Mouse (Mus musculus) mouse trophoblast stem cell (cell line): ENCODE data around the gene Ppil1.

Experiments used
- in situ Hi-C, 2 experiments: fragments of 300-500 bp; cut with MseI, MboI; formaldehyde crosslinking; loops; 2 replicates in 1 of 2; 3 replicates in 1 of 2; pipeline ENCODE4 v1.15.1; 2025

The Ppil1 gene

DNA sequence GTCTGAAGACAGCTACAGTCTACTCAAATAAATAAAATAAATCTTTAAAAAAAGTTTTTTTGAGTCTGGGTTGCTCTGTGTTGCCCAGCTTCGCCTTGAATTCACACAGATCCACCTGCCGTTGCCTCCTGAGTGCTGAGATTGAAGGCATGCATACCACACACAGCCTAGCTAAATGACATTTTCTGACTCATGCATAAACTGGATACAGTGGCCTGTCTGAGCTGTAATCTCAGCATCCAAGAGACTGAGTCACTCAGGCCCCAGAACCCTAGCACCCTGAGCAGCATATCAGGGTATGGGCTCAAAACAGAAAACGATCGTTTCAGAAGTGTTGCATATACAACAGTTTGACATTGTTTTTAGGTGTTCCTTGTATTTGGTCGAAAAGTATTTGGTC, 17.6 kb upstream of the Ppil1 start:
- in situ Hi-C loops = no loop called here

DNA sequence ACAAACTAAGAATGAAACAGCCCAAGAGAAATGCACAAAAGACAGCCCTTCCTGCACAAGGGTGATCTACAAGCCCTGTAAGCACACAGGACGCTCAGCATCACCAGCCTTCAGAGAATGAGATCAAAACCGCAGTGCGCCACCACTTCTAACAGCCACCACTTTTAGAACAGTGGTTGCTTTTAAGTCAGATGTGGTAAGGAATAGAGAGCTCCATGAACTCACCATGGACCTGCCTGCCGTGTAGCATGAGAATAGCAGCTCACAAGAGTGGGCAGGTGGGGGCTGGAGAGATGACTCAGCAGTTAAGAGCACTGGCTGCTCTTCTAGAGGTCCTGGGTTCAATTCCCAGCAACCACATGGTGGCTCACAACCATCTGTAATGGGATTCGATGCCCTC, 16.4 kb upstream of the Ppil1 start:
- in situ Hi-C loops = no loop called here

DNA sequence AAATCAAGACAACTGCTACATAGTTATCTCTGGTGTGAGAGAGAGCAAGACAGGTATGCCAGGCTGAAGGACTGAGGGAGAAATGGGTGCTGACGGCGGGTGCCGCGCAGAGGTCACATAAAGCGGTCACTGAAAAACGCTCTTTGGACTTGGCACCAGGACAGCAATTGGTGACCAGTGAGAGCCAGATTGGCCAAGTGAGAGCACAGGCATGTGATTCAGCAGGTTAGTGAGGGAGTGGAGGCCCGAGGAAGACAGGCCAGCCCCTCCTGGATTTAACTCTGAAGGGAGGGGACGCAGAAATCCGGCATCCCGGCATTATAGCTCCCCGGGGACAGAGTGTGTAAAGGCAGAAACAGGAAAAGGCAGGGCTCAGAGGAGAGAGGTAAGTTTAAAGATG, 9.9 kb upstream of the Ppil1 start:
- in situ Hi-C loops = loop anchor here (5.0 to 25.0 kb wide), 2 partner anchors 98 to 238 kb away; no protein-coding TSS in a partner anchor

DNA sequence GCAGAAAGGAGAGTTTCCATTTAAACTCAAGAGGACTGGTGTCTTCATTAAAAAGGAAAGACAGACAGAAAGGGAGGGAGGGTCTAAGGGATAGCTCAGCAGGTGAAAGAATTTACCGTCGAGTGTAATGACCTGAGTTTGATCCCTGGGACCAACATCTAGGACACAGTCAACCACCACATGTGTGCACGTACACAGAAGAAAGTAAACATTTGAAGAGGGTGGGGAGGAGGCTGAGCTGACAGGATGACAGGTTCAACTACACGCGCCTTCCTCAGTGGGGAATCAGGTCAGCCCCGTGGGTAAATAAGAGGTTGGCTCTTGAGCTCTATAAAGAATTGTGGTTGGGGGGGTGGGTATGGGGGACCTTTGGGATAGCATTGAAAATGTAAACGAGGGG, 9.2 kb upstream of the Ppil1 start:
- in situ Hi-C loops = loop anchor here (5.0 to 25.0 kb wide), 2 partner anchors 99 to 239 kb away; no protein-coding TSS in a partner anchor

DNA sequence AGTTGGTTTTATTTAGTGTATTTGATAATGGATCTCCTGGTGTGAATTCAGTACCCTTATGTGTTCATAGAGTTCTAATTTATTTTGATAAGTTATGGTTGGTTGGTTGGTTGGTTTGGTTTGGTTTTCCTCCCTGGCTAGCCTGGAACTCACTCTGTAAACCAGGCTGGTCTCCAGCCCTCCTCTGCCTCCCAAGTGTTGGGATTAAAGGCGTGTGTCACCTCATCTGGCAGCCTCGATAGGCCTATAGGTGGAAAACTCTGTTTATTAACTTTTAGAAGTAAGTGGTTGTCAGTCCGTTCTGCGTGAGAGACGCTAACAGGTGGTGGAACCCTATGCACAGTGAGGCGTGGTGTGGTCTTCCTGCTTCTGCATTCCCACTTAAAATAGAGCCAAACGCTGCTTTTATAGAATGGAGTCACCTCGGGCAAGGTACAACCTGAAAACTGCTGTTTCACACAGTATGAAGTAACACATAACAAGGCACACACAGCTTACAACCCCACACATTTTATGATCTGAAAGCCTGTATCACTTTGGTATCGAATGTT, 6.2 kb upstream of the Ppil1 start:
- in situ Hi-C loops = loop anchor here (5.0 to 25.0 kb wide), 2 partner anchors 102 to 242 kb away; no protein-coding TSS in a partner anchor

DNA sequence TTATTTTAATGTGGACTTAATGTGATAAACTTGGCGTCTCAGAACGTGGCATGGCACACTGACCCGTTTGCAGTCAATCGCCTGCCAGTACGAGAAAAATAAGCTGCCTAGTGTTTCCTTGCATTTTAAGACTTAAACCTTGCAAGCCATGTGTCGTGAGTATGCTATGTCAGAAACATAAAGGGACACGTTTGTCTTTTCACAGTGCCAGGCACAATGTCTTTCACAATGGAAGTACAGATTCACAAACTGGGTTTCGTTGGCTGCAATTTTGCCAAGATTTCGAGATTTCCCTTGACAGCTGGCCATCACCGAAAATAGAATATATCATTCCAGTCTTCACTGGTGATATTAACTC, 5.3 kb upstream of the Ppil1 start:
- in situ Hi-C loops = loop anchor here (25.0 kb wide), 1 partner anchor 243 kb away; no protein-coding TSS in a partner anchor

DNA sequence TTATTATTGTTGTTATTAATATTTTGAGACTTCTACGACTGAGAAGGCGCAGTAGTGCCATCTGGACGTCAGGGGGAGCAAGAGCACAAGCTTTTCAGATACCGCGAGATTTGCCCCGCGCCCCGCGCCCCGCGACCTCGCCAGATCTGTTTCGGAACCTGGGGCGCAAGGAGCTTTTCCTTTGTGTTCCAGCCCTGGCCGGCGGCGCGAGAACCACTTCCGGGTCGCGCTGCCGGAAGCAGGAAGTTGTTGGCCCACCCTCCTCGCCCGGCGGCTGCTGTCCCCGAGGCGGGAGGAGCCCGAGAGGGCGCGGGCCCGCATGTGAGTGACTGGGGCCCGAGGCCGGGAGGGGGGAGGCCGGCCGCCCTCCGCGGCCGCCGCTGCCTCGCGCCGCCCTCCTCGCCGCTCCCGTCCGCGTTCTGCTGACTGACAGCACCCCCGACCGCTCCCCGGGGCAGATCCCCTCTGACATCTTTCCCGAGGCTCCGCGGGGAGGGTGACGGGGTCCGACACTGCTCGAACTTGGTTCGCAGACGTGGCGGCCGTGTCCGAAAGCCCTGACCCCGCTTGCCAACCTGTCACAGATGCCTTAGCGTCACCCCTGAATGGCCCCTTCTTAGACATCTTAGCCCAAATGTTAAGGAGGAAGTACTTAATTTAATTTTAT, 4.8 kb upstream of the Ppil1 start, which contains the start of gene BC004004:
BC004004 (plus strand) TSS at position 107 of the 667 bp plus-strand sequence.
- in situ Hi-C loops = loop anchor here (25.0 kb wide), 1 partner anchor 243 kb away; no protein-coding TSS in a partner anchor

DNA sequence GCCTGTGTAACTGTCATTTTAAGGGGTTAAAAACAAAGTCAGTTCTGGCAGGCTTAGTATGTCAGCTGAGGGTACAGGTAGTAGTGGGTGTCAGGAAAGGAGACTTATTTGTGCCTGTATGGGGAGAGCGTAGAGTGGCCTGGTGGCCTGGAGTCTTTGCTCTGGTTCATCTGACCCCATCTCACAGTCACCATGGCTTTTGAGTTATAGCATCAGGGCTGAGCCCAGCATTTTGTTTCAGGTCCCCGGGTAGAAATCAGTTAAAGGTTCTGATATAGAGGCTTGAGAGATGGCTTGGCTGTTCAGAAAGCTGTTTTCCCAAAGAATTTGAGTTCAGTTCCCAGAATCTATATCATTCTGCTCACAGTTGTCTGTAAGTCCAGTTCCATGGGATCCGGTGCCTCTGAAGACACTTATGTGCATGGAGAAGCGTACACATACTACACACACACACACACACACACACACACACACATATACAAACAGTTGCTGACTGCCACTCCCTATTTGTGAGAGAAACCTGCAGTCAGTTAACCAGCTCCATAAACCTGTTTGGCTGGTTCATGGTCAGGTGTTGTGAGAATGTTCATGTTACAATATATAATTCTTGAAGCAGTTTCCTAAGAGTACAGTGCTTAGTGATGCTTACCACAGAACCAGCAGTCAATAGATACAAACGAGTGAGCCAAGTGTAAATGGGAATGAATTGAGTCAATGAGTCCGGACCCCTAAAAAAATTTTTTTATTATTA, 4.1 kb upstream of the Ppil1 start:
- in situ Hi-C loops = loop anchor here (25.0 kb wide), 1 partner anchor 244 kb away; no protein-coding TSS in a partner anchor

DNA sequence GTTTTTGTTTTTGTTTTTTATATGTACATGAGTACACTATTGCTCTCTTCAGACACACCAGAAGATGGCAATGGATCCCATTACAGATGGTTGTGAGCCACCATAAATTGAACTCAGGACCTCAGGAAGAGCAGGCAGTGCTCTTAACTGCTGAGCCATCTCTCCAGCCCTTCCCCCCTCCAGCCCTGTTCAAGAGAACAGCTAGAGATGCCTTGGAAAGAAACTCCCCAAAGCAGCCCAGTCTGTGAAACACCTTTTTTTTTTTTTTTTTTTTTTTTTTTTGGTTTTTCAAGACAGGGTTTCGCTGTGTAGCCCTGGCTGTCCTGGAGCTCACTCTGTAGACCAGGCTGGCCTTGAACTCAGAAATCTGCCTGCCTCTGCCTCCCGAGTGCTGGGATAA, 3.1 kb upstream of the Ppil1 start:
- in situ Hi-C loops = loop anchor here (25.0 kb wide), 1 partner anchor 245 kb away; no protein-coding TSS in a partner anchor

DNA sequence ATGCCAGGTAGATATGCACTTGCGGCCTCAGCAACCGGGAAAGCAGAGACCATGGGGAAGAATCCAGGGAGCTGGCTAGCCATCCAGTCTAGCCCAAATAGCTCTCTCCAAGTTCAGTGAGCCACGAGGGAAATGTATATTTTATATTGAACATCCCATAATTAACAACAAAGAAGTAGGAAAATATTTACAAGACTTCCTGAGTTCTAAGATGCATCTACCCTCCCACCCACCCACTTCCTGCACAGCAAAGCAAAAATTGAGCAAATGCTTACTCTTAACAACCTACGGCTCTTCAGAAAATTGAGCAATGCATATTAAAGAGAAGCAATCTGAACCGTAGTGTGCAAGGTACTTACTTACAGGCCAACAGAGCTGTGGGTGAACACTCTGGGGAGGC, 774 bp upstream of the Ppil1 start:
- in situ Hi-C loops = loop anchor here (5.0 to 25.0 kb wide), 2 partner anchors 103 to 248 kb away; no protein-coding TSS in a partner anchor

DNA sequence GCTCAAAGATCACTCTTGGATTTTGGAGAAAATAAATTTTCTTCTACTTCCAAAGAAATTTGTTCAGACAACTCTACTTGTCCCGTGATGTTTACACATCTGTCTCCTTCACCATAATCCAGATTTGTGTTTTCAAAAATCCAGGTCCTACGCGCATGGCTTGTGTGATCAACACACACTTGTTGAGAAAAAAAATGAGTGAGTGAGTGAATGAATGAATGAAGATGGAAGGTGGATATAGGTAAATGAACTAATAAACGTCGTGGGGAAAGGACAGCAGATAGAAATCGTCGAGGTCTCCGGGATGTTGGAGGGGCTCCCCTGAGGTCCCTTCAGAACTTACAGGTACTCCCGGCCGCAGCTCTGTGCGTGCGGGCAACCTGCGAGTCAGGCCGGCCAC, 569 bp downstream of the Ppil1 start:
- in situ Hi-C loops = loop anchor here (5.0 to 25.0 kb wide), 2 partner anchors 104 to 249 kb away; no protein-coding TSS in a partner anchor

DNA sequence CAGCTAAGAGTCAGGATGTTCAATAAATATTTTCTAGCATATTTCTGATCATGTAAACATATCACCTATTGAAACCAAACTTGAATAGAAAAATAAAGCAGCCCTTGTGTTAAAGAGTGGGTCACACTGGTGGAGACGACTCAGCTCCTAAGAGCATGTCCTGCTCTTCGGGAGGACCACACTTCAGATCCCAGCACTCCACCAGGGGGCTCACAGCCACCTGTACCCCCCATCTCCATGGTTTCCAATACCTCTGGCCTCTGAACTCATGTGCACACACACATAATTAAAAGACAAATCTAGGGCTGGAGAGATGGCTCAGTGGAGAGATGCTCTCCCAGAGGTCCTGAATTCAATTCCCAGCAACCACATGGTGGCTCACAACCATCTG, 1.7 kb downstream of the Ppil1 start:
- in situ Hi-C loops = loop anchor here (5.0 to 25.0 kb wide), 2 partner anchors 105 to 250 kb away; no protein-coding TSS in a partner anchor

DNA sequence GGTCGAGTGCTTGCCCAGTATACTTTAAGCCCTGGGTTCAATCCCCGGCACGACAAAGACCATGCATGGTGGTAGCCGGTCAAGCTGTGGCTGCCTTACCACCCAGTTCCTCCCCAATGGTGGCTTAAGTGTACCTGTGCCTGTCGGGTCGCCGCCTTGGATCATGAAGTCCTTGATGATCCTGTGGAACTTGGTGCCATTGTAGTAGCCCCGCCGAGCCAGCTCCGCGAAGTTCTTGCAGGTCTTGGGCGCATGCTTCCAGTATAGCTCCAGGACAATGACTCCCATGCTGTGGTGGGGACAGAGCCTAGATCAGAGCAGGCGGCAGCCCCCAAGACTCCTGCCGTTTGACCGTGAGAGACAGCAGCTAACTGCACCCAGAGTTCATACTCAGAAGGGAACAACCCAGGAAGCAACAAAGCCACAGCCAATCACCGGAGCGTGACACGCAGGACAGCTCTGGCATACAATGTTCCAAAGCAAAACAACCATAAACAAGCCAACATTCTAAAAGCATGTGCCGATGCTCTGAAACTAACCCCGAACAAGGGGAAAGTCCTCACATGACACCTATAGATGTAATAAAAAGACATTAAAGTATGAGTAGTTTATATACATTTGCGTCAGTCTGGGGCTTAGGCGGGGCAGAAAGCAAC, 2.3 kb downstream of the Ppil1 start:
- in situ Hi-C loops = loop anchor here (5.0 to 25.0 kb wide), 2 partner anchors 106 to 251 kb away; no protein-coding TSS in a partner anchor

DNA sequence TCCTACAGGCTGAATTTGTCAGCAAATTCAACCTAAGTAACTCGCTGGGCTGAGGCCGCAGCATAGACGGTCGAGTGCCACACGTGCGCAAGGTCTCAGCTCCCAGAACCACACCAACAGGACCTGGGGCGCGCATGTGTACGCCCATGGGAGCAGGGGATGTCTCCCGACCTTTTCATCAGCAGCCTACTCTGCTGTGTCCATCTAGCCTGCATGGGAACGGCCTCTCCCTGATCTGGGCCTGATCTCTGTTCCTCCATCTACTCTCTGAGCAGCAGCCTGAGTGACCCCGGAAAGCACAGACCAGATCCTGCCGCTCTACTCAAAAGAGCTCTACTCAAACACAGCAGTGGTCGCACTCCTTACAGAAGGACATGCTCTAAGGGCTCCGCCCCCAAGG, 3.5 kb downstream of the Ppil1 start:
- in situ Hi-C loops = loop anchor here (5.0 to 25.0 kb wide), 2 partner anchors 107 to 252 kb away; no protein-coding TSS in a partner anchor

DNA sequence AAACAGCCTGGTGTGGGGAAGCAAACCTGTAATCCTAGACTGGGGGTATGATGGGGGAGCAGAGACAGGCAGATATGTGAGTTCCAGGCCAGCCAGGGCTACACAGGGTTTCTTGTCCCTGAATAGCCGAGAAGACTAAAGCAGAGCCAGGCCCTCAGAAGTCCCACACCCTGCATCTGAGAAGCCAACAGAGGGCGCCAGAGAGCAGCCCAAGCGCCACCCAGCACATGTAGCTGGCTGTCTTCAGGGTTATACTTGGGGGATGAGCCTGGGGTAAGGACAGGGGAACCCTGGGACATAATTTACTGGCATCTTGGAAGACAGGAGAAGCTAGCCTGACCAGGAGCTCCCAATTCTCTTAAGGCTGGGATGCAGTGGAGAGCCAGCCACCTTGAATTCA, 4.5 kb downstream of the Ppil1 start:
- in situ Hi-C loops = loop anchor here (25.0 kb wide), 1 partner anchor 253 kb away; no protein-coding TSS in a partner anchor

DNA sequence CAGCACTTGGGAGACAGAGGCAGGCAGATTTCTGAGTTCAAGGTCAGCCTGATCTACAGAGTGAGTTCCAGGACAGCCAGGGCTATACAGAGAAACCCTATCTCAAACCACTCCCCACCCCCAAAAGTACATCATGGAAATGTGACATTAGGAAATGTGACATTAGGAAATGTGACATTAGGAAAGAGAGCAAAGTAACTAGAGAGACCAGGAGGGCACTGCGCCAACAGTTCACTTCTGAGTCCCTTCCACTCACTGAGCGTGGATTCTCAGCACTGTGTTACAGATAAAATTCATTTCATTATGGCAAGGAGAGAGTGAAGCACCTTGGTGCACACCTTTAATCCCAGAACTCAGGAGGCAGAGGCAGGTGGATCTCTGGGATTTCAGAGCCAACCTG, 5.1 kb downstream of the Ppil1 start:
- in situ Hi-C loops = loop anchor here (25.0 kb wide), 1 partner anchor 253 kb away; no protein-coding TSS in a partner anchor

DNA sequence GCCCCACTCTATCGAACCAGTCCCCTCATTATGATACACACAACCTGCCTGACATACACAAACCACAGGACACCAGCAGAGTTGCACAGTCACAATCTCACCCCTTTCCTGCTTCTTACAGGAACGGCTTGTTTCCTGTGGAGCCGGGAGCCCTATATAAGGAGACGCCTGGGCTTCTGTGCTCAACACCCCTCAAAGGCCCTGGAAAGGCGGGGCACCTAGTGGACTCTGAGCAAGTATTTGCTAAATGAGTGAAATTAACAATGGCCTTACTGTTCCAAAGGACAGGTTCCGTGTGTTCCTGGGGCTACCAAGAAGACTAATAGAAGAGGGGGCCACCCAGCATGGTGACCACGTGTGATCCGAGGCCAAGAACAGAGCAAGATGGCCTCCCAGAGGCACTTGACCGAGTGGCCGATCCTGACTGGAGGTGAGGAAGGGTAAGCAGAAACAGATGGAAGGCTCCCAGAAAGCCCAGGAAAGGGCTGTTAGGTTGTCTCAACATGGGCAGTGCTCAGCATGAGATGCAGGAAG, 5.9 kb downstream of the Ppil1 start:
- in situ Hi-C loops = loop anchor here (25.0 kb wide), 1 partner anchor 254 kb away; no protein-coding TSS in a partner anchor

DNA sequence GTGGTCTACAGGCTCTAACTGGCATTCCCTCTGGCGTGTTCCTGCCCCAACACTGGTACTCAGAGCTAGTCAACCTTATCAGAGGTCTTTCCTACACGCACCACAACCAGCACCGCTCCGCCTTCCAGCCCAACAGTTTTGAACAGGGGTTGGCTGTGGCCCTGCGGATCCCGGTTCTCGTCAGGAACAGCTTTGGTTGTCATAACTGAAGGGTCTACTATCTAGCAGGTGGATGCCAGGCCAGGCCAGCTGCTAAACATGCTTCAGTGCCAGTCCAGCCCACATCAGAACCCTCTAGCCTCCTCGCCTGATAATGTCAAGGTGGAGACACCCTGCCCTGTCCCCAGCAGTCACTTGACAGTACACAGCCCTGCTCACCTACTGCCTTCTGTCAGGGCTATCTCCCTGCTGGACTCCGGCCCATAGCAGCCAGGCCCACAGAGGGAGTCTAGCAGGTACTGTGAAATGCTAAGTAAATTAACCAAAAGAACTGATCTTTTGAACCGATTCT, 6.9 kb downstream of the Ppil1 start:
- in situ Hi-C loops = loop anchor here (25.0 kb wide), 1 partner anchor 255 kb away; no protein-coding TSS in a partner anchor

DNA sequence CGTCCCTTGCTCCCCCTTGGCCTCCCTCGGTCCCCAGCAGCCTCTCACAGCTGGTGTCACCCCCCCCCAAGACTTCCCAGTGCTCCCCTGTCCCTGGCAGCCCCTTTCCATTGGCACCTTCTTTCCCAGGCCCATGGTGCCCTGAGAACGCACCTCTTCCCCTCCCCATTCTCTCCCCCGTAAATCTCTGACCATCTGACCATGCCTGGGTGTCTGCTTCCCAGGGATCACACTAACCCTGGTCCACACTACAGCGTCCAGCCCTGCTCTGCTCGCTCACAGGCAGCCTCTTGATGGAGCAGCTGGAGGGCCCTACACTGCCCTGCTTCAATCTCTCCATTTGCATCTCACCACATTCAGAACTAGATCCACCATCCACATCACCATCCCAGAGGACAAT, 7.5 kb downstream of the Ppil1 start:
- in situ Hi-C loops = loop anchor here (25.0 kb wide), 1 partner anchor 256 kb away; no protein-coding TSS in a partner anchor

DNA sequence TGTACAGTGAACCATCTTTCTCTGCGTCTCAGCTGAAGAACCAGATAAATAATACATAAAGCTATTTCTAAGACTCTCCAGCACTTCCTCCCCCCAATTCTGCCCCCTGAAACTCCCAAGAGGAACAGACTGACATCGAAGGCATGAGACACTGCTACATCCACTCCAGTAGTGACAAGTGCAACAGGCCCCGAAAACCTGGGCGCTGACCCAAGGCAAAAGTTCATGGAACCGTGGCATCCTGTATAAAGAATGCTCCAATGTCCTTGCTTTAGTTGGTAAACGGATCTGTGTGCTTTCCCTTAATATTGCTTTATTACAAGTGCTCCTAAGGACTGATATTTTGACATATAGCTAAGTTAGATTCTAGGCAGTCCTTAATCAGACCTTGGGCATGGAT, 9.2 kb downstream of the Ppil1 start:
- in situ Hi-C loops = loop anchor here (25.0 kb wide), 1 partner anchor 258 kb away; no protein-coding TSS in a partner anchor
